Comparison of ENCODE assay signal across 25 mouse cellular contexts in genomic region chr13:63345476-63346225, GRCm38 (mm10).
DNase-seq lines count a peak whose midpoint lies in the region; ATAC-seq lines count a peak whose summit lies in the region.
"Had no signal": no experiment of that assay in that cellular context is flagged by ENCODE, and none has a peak within 500 bp of the region (broad histone marks: within the 10 kb centered on the region; RNA-seq: fewer than 3 reads in every experiment).

No protein-coding gene starts in this region.

- no peaks in the 10 kb centered on the region for H3K9me3 ChIP-seq in kidney, embryonic 14.5 days (ENCODE audit: control insufficient read depth, low read length)
- no peaks in the 10 kb centered on the region for H3K9me3 ChIP-seq in liver, embryonic 16.5 days (replicated peaks; ENCODE audit: control insufficient read depth, low read length)
- H3K9me3 ChIP-seq: embryonic facial prominence, embryonic 10.5 days; embryonic facial prominence, embryonic 15.5 days; forebrain, embryonic 13.5 days; megakaryocyte, embryonic 14.5 days; midbrain, embryonic 12.5 days; neural tube, embryonic 12.5 days had no signal

- H3K4me2 ChIP-seq in kidney, embryonic 14.5 days (replicated peaks; ENCODE audit: low read depth, low read length) = no peak overlapping the region
- H3K4me2 ChIP-seq in liver, embryonic 16.5 days (ENCODE audit: low read depth, low read length) = no peak overlapping the region
- H3K4me2 ChIP-seq: embryonic facial prominence, embryonic 15.5 days; forebrain, embryonic 13.5 days; heart, embryonic 11.5 days; hindbrain, embryonic 14.5 days; midbrain, embryonic 12.5 days; neural tube, embryonic 12.5 days had no signal

- H3K27ac ChIP-seq in kidney, embryonic 14.5 days (ENCODE audit: low read depth, low read length) = no peak overlapping the region
- H3K27ac ChIP-seq in liver, embryonic 16.5 days (ENCODE audit: low read length) = no peak overlapping the region
- H3K27ac ChIP-seq: embryonic facial prominence, embryonic 10.5 days; embryonic facial prominence, embryonic 15.5 days; forebrain, embryonic 13.5 days; hindbrain, embryonic 14.5 days; midbrain, embryonic 12.5 days; neural tube, embryonic 12.5 days had no signal

- peak; percentile 82 for DNase-seq in kidney, adult 11 months
- DNase-seq in liver = no peak
- DNase-seq in kidney, adult 9 months = peak; percentile 87
- peak; percentile 63 to 83 for DNase-seq in kidney, postnatal 36 days
- DNase-seq in left cerebral cortex, adult 9 months (ENCODE audit: low spot score in 2 of 2) = no peak
- no peak for DNase-seq in gastrocnemius, adult 18-20 months (ENCODE audit: low spot score)
- DNase-seq: adrenal gland, adult 8-10 months; B cell, adult 2 months; cerebellum, adult 2 months; cerebellum, postnatal 14 days; gastrocnemius, postnatal 14 days; lung, adult 18-20 months; lung, postnatal 4 days had no signal

- H3K4me1 ChIP-seq in kidney, embryonic 14.5 days (ENCODE audit: control insufficient read depth, insufficient read depth, low read length) = no peaks in the 10 kb centered on the region
- H3K4me1 ChIP-seq in liver, embryonic 16.5 days (ENCODE audit: control insufficient read depth, low read depth, low read length) = no peaks in the 10 kb centered on the region
- H3K4me1 ChIP-seq: embryonic facial prominence, embryonic 15.5 days; forebrain, embryonic 13.5 days; midbrain, embryonic 12.5 days; neural tube, embryonic 12.5 days had no signal

- 74% methylated on average over 5 of the region's 5 CpGs for WGBS in kidney, embryonic 14.5 days
- 64% methylated on average over 5 of the region's 5 CpGs for WGBS in liver, embryonic 16.5 days (ENCODE audit: insufficient replicate concordance)

- H3K9ac ChIP-seq in kidney, embryonic 14.5 days (ENCODE audit: low read depth, low read length) = no peak overlapping the region
- no peak overlapping the region for H3K9ac ChIP-seq in liver, embryonic 16.5 days (ENCODE audit: low read depth, low read length)
- H3K9ac ChIP-seq: embryonic facial prominence, embryonic 15.5 days; forebrain, embryonic 13.5 days; hindbrain, embryonic 14.5 days; midbrain, embryonic 12.5 days; neural tube, embryonic 12.5 days had no signal

- no peak for ATAC-seq in kidney, embryonic 14.5 days (ENCODE audit: low FRiP score, low TSS enrichment)
- peak; percentile 39; the same call in 1 of the 2 replicates for ATAC-seq in liver, embryonic 16.5 days (ENCODE audit: low read depth)
- ATAC-seq: forebrain, embryonic 13.5 days; lung, postnatal 0 days had no signal

- no peaks in the 10 kb centered on the region for H3K36me3 ChIP-seq in kidney, embryonic 14.5 days (ENCODE audit: control insufficient read depth, insufficient read depth, low read length)
- no peaks in the 10 kb centered on the region for H3K36me3 ChIP-seq in liver, embryonic 16.5 days (ENCODE audit: control insufficient read depth, insufficient read depth)
- H3K36me3 ChIP-seq: embryonic facial prominence, embryonic 15.5 days; midbrain, embryonic 12.5 days; neural tube, embryonic 12.5 days had no signal

- H3K27me3 ChIP-seq in kidney, embryonic 14.5 days (ENCODE audit: control insufficient read depth, insufficient read depth, low read length) = no peaks in the 10 kb centered on the region
- H3K27me3 ChIP-seq in liver, embryonic 16.5 days (ENCODE audit: control insufficient read depth, insufficient read depth, low read depth, low read length) = no peaks in the 10 kb centered on the region
- H3K27me3 ChIP-seq: embryonic facial prominence, embryonic 15.5 days; forebrain, embryonic 13.5 days; midbrain, embryonic 12.5 days; neural tube, embryonic 12.5 days had no signal

- H3K4me3 ChIP-seq in kidney, embryonic 14.5 days (ENCODE audit: low read length) = no peak overlapping the region
- H3K4me3 ChIP-seq in liver, embryonic 16.5 days (ENCODE audit: low read depth, low read length) = no peak overlapping the region
- H3K4me3 ChIP-seq: embryonic facial prominence, embryonic 10.5 days; embryonic facial prominence, embryonic 15.5 days; forebrain, embryonic 13.5 days; megakaryocyte, embryonic 14.5 days; midbrain, embryonic 12.5 days; myocyte; neural tube, embryonic 12.5 days had no signal

Comparison
In these comparisons a context has a peak if more than half of its experiments do, and no peak if none do; other contexts are left out.
1. DNase-seq: peak in kidney, adult 11 months (single experiment), kidney, adult 9 months (single experiment) and kidney, postnatal 36 days (2 of 2); none in liver (single experiment), left cerebral cortex, adult 9 months (0 of 2) and gastrocnemius, adult 18-20 months (single experiment).